Comparison of ENCODE assay signal across 8 mouse cellular contexts in the genomic region with DNA sequence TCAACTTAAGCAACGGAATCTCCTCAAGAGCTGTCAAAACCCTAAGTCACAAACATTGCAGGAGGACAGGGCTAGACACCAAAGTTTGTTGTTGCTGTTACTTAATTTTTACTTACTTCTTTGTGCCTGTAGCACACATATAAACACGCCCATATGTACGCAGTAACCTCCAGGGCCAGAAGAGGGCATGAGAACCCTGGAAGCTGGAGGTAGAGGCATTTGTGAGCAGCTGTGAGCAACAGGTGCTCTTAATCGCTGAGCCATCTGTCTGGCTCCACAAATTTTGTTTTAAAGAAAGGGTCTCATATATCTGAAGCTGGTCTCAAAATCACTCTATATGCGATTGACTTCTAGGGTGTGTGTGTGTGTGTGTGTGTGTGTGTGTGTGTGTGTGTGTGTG. TPM values are rescaled to one million over a fixed set of nuclear protein-coding genes. Genes with fewer than 3 reads are reported as not detected.
DNase-seq lines count a peak whose midpoint lies in the region; ATAC-seq and TF ChIP-seq lines count a peak whose summit lies in the region.

No protein-coding gene starts in this region.

- no peaks in the 10 kb centered on the region for H3K36me3 ChIP-seq in kidney, adult 2 months (ENCODE audit: control insufficient read depth, insufficient read depth, low read length)
- 0 out of 2 replicates have a peak, but pooled peaks cover 2% of the 10 kb centered on the region for H3K36me3 ChIP-seq in kidney, embryonic 16.5 days (ENCODE audit: insufficient read depth, low read length)
- H3K36me3 ChIP-seq in ES-E14 (ENCODE audit: control insufficient read depth, insufficient read depth, low read length, poor library complexity, severe bottlenecking): peaks cover 3% of the 10 kb centered on the region; the same call in 1 of the 2 replicates
- H3K36me3 ChIP-seq in small intestine, adult 2 months (ENCODE audit: control insufficient read depth, insufficient read depth, low read length): peaks cover 2% of the 10 kb centered on the region; the same call in 1 of the 2 replicates

- H3K4me2 ChIP-seq in kidney, embryonic 16.5 days (replicated peaks; ENCODE audit: low read depth, low read length): no peak overlapping the region

- no peaks in the 10 kb centered on the region for H3K27me3 ChIP-seq in kidney, adult 2 months (replicated peaks; ENCODE audit: control insufficient read depth, insufficient read depth, low read length)
- H3K27me3 ChIP-seq in kidney, embryonic 16.5 days (ENCODE audit: insufficient read depth, low read length): no peaks in the 10 kb centered on the region
- no peaks in the 10 kb centered on the region for H3K27me3 ChIP-seq in small intestine, adult 2 months (ENCODE audit: control insufficient read depth, insufficient read depth, low read length)

- TF ChIP-seq POLR2A in kidney, adult 2 months (IDR thresholded peaks at IDR 0.05; ENCODE audit: low read depth, low read length): no peak
- TF ChIP-seq POLR2A in small intestine, adult 2 months (IDR thresholded peaks at IDR 0.05; ENCODE audit: low read depth, low read length): no peak

- peak; percentile 68 for TF ChIP-seq CTCF in kidney, adult 2 months (conservative IDR thresholded peaks at IDR 0.05; ENCODE audit: insufficient read depth, insufficient read length, low read depth, low read length)
- TF ChIP-seq CTCF in small intestine, adult 2 months (IDR thresholded peaks at IDR 0.05; ENCODE audit: extremely low read depth, insufficient read length, insufficient replicate concordance, low read depth, low read length): peak; percentile 48; the same call in 1 of the 2 replicates

- peak; percentile 54 for DNase-seq in kidney, adult 2 months
- DNase-seq in ES-E14 (ENCODE audit: low read depth, low spot score): no peak
- peak; percentile 72 for DNase-seq in embryo, embryonic 10 days (ENCODE audit: low spot score)
- peak; percentile 70 to 76 for DNase-seq in kidney, postnatal 4 days
- no peak for DNase-seq in urinary bladder, postnatal 4 days (ENCODE audit: low spot score in 2 of 2)
- no peak for DNase-seq in gastrocnemius, adult 18-20 months (ENCODE audit: low spot score)

- peaks cover 6% of the 10 kb centered on the region; the same call in 1 of the 2 replicates for H3K4me1 ChIP-seq in kidney, adult 2 months (ENCODE audit: control insufficient read depth, insufficient read depth, low read length)
- H3K4me1 ChIP-seq in kidney, embryonic 16.5 days (ENCODE audit: insufficient read depth, low read length): peaks cover 4% of the 10 kb centered on the region; the same call in 1 of the 2 replicates
- peaks cover 2 to 6% of the 10 kb centered on the region in 2 experiments; a peak in 2 of 4 replicates for H3K4me1 ChIP-seq in ES-E14 (ENCODE audit: control insufficient read depth in 2 of 2, insufficient read depth in 2 of 2, low read length in 2 of 2, poor library complexity in 1 of 2)
- peaks cover 6% of the 10 kb centered on the region; the same call in 1 of the 2 replicates for H3K4me1 ChIP-seq in small intestine, adult 2 months (ENCODE audit: control insufficient read depth, insufficient read depth, insufficient read length, low read length)

- WGBS in kidney, adult 2 months: 45% methylated on average over 5 of the region's 5 CpGs
- 52% methylated on average over 5 of the region's 5 CpGs for WGBS in kidney, embryonic 16.5 days
- WGBS in small intestine, adult 2 months: 52% methylated on average over 5 of the region's 5 CpGs

- in situ Hi-C loops in ES-E14 (cut with MboI; ENCODE audit: low sequenced_read_pairs in 2 of 2, unreplicated experiment in 2 of 2): no loop called here

- no peaks in the 10 kb centered on the region for H3K9me3 ChIP-seq in kidney, embryonic 16.5 days (ENCODE audit: low read length)
- H3K9me3 ChIP-seq in ES-E14 (ENCODE audit: control insufficient read depth, insufficient read depth, low read depth, low read length): no peaks in the 10 kb centered on the region

- no peak overlapping the region for H3K9ac ChIP-seq in kidney, embryonic 16.5 days (replicated peaks; ENCODE audit: low read length)
- no peak overlapping the region for H3K9ac ChIP-seq in ES-E14 (ENCODE audit: insufficient read depth, low read depth, low read length, poor library complexity, severe bottlenecking)

- no peak overlapping the region; the same call in 1 of the 2 replicates for H3K27ac ChIP-seq in kidney, adult 2 months (ENCODE audit: insufficient read depth, low read depth, low read length)
- H3K27ac ChIP-seq in kidney, embryonic 16.5 days (ENCODE audit: low read length): no peak overlapping the region
- no peak overlapping the region for H3K27ac ChIP-seq in ES-E14 (ENCODE audit: insufficient read depth, low read depth, low read length, poor library complexity, severe bottlenecking)
- H3K27ac ChIP-seq in small intestine, adult 2 months (ENCODE audit: insufficient read depth, low read depth, low read length): no peak overlapping the region

- no peak for ATAC-seq in kidney, embryonic 16.5 days (ENCODE audit: low FRiP score, low TSS enrichment)

- H3K4me3 ChIP-seq in kidney, adult 2 months (ENCODE audit: insufficient read depth, low read depth, low read length): no peak overlapping the region
- H3K4me3 ChIP-seq in kidney, embryonic 16.5 days (ENCODE audit: low read length): no peak overlapping the region
- no peak overlapping the region for H3K4me3 ChIP-seq in ES-E14 (ENCODE audit: insufficient read depth in 1 of 2, low read depth in 1 of 2, low read length in 2 of 2, poor library complexity in 1 of 2, severe bottlenecking in 1 of 2)
- no peak overlapping the region for H3K4me3 ChIP-seq in small intestine, adult 2 months (ENCODE audit: low read depth, low read length)

TF ChIP-seq in ES-E14, 5 proteins besides CTCF, POLR2A, EP300 and RAD21:
- TF ChIP-seq HCFC1 (IDR thresholded peaks at IDR 0.05; ENCODE audit: borderline replicate concordance, insufficient read depth, low read length): no peak
- TF ChIP-seq ZNF384 (IDR thresholded peaks at IDR 0.05; ENCODE audit: low read depth, low read length): no peak
- TF ChIP-seq CHD2 (IDR thresholded peaks at IDR 0.05; ENCODE audit: low read depth, low read length): no peak
- no peak for TF ChIP-seq MAFK (IDR thresholded peaks at IDR 0.05; ENCODE audit: insufficient read depth, low read depth, low read length)
- TF ChIP-seq ZC3H11A (IDR thresholded peaks at IDR 0.05; ENCODE audit: borderline replicate concordance, low read depth, low read length): peak; percentile 32; the same call in 1 of the 2 replicates

RNA-seq across cellular contexts. Expression of a gene that starts 3.2 kb away (rescaled TPM):
- polyA plus RNA-seq in kidney, adult 2 months (2012; rRNA removed): 15.1 and 15.5 TPM in 2 replicates
- 8.7 and 10.1 TPM in 2 replicates for polyA plus RNA-seq in kidney, embryonic 16.5 days (2015; fragmentation: Nextera tagmentation; extraction: Ambion mirVana)
- 3.2 and 5.5 TPM in 2 replicates for total RNA-seq in ES-E14 (2012; rRNA removed)
- polyA plus RNA-seq in small intestine, adult 2 months (2012; rRNA removed): 9.6 and 13.0 TPM in 2 replicates
- total RNA-seq in gastrocnemius, adult 18-20 months (2021): 1 to 10 TPM; 1.9 to 3.2 TPM

RNA-seq across cellular contexts. Expression of a gene that starts 6.4 kb away (rescaled TPM):
- 0.05 and 0.11 TPM in 2 replicates for polyA plus RNA-seq in kidney, adult 2 months (2012; rRNA removed)
- polyA plus RNA-seq in kidney, embryonic 16.5 days (2015; fragmentation: Nextera tagmentation; extraction: Ambion mirVana): 0.19 TPM in 1 of 2 replicates, not detected in the other
- 0.16 TPM in 1 of 2 replicates, not detected in the other for total RNA-seq in ES-E14 (2012; rRNA removed)
- 0.08 and 0.11 TPM in 2 replicates for polyA plus RNA-seq in small intestine, adult 2 months (2012; rRNA removed)
- not detected for total RNA-seq in gastrocnemius, adult 18-20 months (2021)

RNA-seq across cellular contexts. Expression of a gene that starts 28.6 kb away (rescaled TPM):
- polyA plus RNA-seq in kidney, adult 2 months (2012; rRNA removed): 43.2 and 58.6 TPM in 2 replicates
- polyA plus RNA-seq in kidney, embryonic 16.5 days (2015; fragmentation: Nextera tagmentation; extraction: Ambion mirVana): 55.6 and 57.1 TPM in 2 replicates
- 5.1 and 7.1 TPM in 2 replicates for total RNA-seq in ES-E14 (2012; rRNA removed)
- polyA plus RNA-seq in small intestine, adult 2 months (2012; rRNA removed): 20.2 and 40.0 TPM in 2 replicates
- total RNA-seq in gastrocnemius, adult 18-20 months (2021): 10 to 100 TPM; 39.1 to 39.4 TPM

RNA-seq across cellular contexts. Expression of a gene that starts 35.9 kb away (rescaled TPM):
- 239 and 302 TPM in 2 replicates for polyA plus RNA-seq in kidney, adult 2 months (2012; rRNA removed)
- 72.2 and 73.5 TPM in 2 replicates for polyA plus RNA-seq in kidney, embryonic 16.5 days (2015; fragmentation: Nextera tagmentation; extraction: Ambion mirVana)
- 48.6 and 79.9 TPM in 2 replicates for total RNA-seq in ES-E14 (2012; rRNA removed)
- polyA plus RNA-seq in small intestine, adult 2 months (2012; rRNA removed): 123 and 389 TPM in 2 replicates
- total RNA-seq in gastrocnemius, adult 18-20 months (2021): 10 to 100 TPM; 21.5 to 22.5 TPM

RNA-seq across cellular contexts. Expression of a gene that starts 50.9 kb away (rescaled TPM):
- polyA plus RNA-seq in kidney, adult 2 months (2012; rRNA removed): 53.3 and 70.7 TPM in 2 replicates
- 35.7 and 42.4 TPM in 2 replicates for polyA plus RNA-seq in kidney, embryonic 16.5 days (2015; fragmentation: Nextera tagmentation; extraction: Ambion mirVana)
- total RNA-seq in ES-E14 (2012; rRNA removed): 125 and 201 TPM in 2 replicates
- polyA plus RNA-seq in small intestine, adult 2 months (2012; rRNA removed): 40.3 and 88.6 TPM in 2 replicates
- 10 to 100 TPM in 1 of 2 experiments, 1 to 10 TPM in 1; 8.0 to 10.0 TPM for total RNA-seq in gastrocnemius, adult 18-20 months (2021)

Comparison
In these comparisons a context has a peak if more than half of its experiments do, and no peak if none do; other contexts are left out.
1. DNase-seq: peak in kidney, adult 2 months (single experiment), embryo, embryonic 10 days (single experiment) and kidney, postnatal 4 days (2 of 2); none in ES-E14 (single experiment), urinary bladder, postnatal 4 days (0 of 2) and gastrocnemius, adult 18-20 months (single experiment).